In the genomic region with DNA sequence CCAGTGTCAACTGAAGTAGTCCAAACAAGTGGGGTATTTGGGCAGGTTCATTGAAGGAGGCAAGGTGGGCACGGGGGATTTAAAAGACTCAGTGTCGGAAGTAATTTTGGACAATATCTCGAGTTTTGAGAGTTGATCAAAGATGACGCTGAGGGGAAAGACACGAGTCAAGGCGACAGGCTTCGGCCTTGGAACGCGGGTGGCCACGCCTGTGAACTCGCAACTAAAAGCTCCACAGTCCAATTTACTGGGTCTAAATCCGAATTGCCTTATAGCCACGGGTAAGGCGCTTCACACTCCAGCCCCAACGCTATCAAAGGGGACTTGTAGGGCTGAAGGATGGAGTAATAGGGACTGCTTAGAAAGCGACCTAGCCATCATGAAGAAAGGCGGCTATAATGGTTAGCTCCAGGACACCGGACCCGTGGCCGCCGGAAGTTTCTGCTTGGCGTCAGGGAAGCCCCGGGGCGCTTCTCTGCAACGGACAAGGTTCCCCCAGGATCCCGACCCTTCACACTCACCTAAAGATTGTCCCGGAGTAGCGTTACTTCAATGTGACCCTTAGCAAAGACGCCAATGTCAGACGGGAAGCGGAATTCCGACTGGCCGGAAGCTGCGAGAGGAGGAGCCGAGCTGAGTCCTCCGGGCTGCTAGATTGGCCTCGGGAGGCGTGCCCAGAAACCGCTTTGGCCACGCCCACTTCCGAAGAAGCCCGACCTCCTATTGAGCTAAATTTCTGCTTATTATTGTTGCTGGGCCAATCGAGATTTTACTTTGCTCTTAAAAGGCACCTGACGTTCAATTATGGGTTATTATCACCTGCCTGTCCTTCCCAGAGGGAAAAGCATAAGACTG, we compare ENCODE assay signal across 8 mouse cellular contexts. TPM values are rescaled to one million over a fixed set of nuclear protein-coding genes. Genes with fewer than 3 reads are reported as not detected.
DNase-seq lines count a peak whose midpoint lies in the region; ATAC-seq and TF ChIP-seq lines count a peak whose summit lies in the region.

A gene (minus strand): TSS at position 622 of the 855 bp plus-strand sequence.

- 2% methylated on average over 44 of the region's 44 CpGs for WGBS in embryonic facial prominence, embryonic 14.5 days
- WGBS in heart, adult 2 months = under 1% methylated on average over 44 of the region's 44 CpGs
- WGBS in limb, embryonic 14.5 days = 3% methylated on average over 44 of the region's 44 CpGs
- 2% methylated on average over 44 of the region's 44 CpGs for WGBS in midbrain, postnatal 0 days

- TF ChIP-seq POLR2A in heart, adult 2 months (IDR thresholded peaks at IDR 0.05; ENCODE audit: insufficient read depth, low read depth, low read length) = peak; percentile 88
- no peak for TF ChIP-seq POLR2A in limb, embryonic 14.5 days (IDR thresholded peaks at IDR 0.05; ENCODE audit: borderline replicate concordance, extremely low read depth, insufficient read depth, insufficient read length)

- peaks cover 35% of the 10 kb centered on the region for H3K36me3 ChIP-seq in embryonic facial prominence, embryonic 14.5 days (ENCODE audit: control insufficient read depth, insufficient read depth, low read length)
- H3K36me3 ChIP-seq in heart, adult 2 months (ENCODE audit: control insufficient read depth, insufficient read depth, low read length) = peaks cover 13% of the 10 kb centered on the region
- H3K36me3 ChIP-seq in limb, embryonic 14.5 days (ENCODE audit: control insufficient read depth, insufficient read depth, low read length) = peaks cover 29% of the 10 kb centered on the region
- H3K36me3 ChIP-seq in midbrain, postnatal 0 days (ENCODE audit: insufficient read depth, low read length) = peaks cover 4% of the 10 kb centered on the region; the same call in 1 of the 2 replicates

- H3K9me3 ChIP-seq in embryonic facial prominence, embryonic 14.5 days (ENCODE audit: control insufficient read depth, low read length) = no peaks in the 10 kb centered on the region
- H3K9me3 ChIP-seq in limb, embryonic 14.5 days (ENCODE audit: control insufficient read depth, low read length) = no peaks in the 10 kb centered on the region
- no peaks in the 10 kb centered on the region for H3K9me3 ChIP-seq in midbrain, postnatal 0 days (ENCODE audit: low read length)

- no peak for TF ChIP-seq CTCF in heart, adult 2 months (IDR thresholded peaks at IDR 0.05)
- no peak for TF ChIP-seq CTCF in midbrain, postnatal 0 days (IDR thresholded peaks at IDR 0.05)

- H3K27ac ChIP-seq in embryonic facial prominence, embryonic 14.5 days (replicated peaks; ENCODE audit: low read depth, low read length) = no peak within 1 kb of the TSS; the same call in 1 of the 2 replicates
- peak within 1 kb of the TSS; percentile 94 for H3K27ac ChIP-seq in heart, adult 2 months
- H3K27ac ChIP-seq in limb, embryonic 14.5 days (replicated peaks; ENCODE audit: low read depth, low read length) = no peak within 1 kb of the TSS
- H3K27ac ChIP-seq in midbrain, postnatal 0 days (ENCODE audit: low read depth, low read length) = peak within 1 kb of the TSS; percentile 67

- peak within 1 kb of the TSS; percentile 59 for H3K4me2 ChIP-seq in embryonic facial prominence, embryonic 14.5 days (ENCODE audit: low read depth, low read length)
- peak within 1 kb of the TSS; percentile 77 for H3K4me2 ChIP-seq in limb, embryonic 14.5 days (replicated peaks; ENCODE audit: low read depth, low read length, severe bottlenecking)
- H3K4me2 ChIP-seq in midbrain, postnatal 0 days (ENCODE audit: low read depth, low read length, poor library complexity, severe bottlenecking) = peak within 1 kb of the TSS; percentile 82

- peak within 1 kb of the TSS; percentile 84 for H3K9ac ChIP-seq in embryonic facial prominence, embryonic 14.5 days (ENCODE audit: low read depth, low read length)
- H3K9ac ChIP-seq in heart, adult 2 months (ENCODE audit: low read depth, low read length) = peak within 1 kb of the TSS; percentile 91
- peak within 1 kb of the TSS; percentile 79 for H3K9ac ChIP-seq in limb, embryonic 14.5 days (ENCODE audit: low read depth, low read length, severe bottlenecking)
- H3K9ac ChIP-seq in midbrain, postnatal 0 days (replicated peaks; ENCODE audit: low read length, poor library complexity, severe bottlenecking) = peak within 1 kb of the TSS; percentile 82

- H3K4me3 ChIP-seq in embryonic facial prominence, embryonic 14.5 days (ENCODE audit: low read depth, low read length) = peak within 1 kb of the TSS; percentile 80
- peak within 1 kb of the TSS; percentile 71 for H3K4me3 ChIP-seq in heart, adult 2 months
- peak within 1 kb of the TSS; percentile 80 for H3K4me3 ChIP-seq in limb, embryonic 14.5 days (replicated peaks; ENCODE audit: low read length)
- H3K4me3 ChIP-seq in midbrain, postnatal 0 days (ENCODE audit: low read depth, low read length) = peak within 1 kb of the TSS; percentile 80

- DNase-seq in 416B (ENCODE audit: low read depth) = peak; percentile 96
- DNase-seq in adrenal gland, postnatal 4 days (ENCODE audit: low spot score in 2 of 2) = peak; percentile 61 to 69
- peak; percentile 95 for DNase-seq in embryonic facial prominence, embryonic 14.5 days (ENCODE audit: low spot score)
- DNase-seq in heart, adult 2 months = peak; percentile 89 to 92
- DNase-seq in kidney, adult 9 months = peak; percentile 92
- peak; percentile 92 for DNase-seq in limb, embryonic 14.5 days (ENCODE audit: low spot score)
- peak; percentile 95 for DNase-seq in midbrain, postnatal 0 days (ENCODE audit: low spot score)
- peak; percentile 69 to 77 for DNase-seq in spleen, postnatal 14 days (ENCODE audit: low spot score in 2 of 2)

- 0 out of 2 replicates have a peak, but pooled peaks have one; percentile 18 for TF ChIP-seq EP300 in heart, adult 2 months (IDR thresholded peaks at IDR 0.05; ENCODE audit: insufficient read depth, low read depth, low read length)

- ATAC-seq in embryonic facial prominence, embryonic 14.5 days (ENCODE audit: low read depth) = peak; percentile 95
- peak; percentile 96 for ATAC-seq in limb, embryonic 14.5 days (ENCODE audit: low FRiP score, low read depth)
- ATAC-seq in midbrain, postnatal 0 days (ENCODE audit: low FRiP score) = peak; percentile 90

- intact Hi-C loops in heart, adult 2 months (cut with DNase I) = loop anchor here (1.0 to 2.0 kb wide), 2 partner anchors 25 to 36 kb away; a partner anchor contains a TSS

- peaks cover 2% of the 10 kb centered on the region for H3K79me2 ChIP-seq in heart, adult 2 months (replicated peaks; ENCODE audit: control insufficient read depth, insufficient read depth, low read length)

- no peaks in the 10 kb centered on the region for H3K27me3 ChIP-seq in embryonic facial prominence, embryonic 14.5 days (replicated peaks; ENCODE audit: control insufficient read depth, insufficient read depth, low read length)
- no peaks in the 10 kb centered on the region for H3K27me3 ChIP-seq in heart, adult 2 months (ENCODE audit: control insufficient read depth, insufficient read depth, low read length)
- no peaks in the 10 kb centered on the region for H3K27me3 ChIP-seq in limb, embryonic 14.5 days (ENCODE audit: control insufficient read depth, insufficient read depth, low read length)
- peaks cover under 1% of the 10 kb centered on the region; the same call in 1 of the 2 replicates for H3K27me3 ChIP-seq in midbrain, postnatal 0 days (ENCODE audit: insufficient read depth, low read length)

- H3K4me1 ChIP-seq in embryonic facial prominence, embryonic 14.5 days (ENCODE audit: control insufficient read depth, insufficient read depth, low read length) = peaks cover 8% of the 10 kb centered on the region
- H3K4me1 ChIP-seq in heart, adult 2 months (ENCODE audit: control insufficient read depth, insufficient read depth, low read length) = peaks cover 4% of the 10 kb centered on the region
- 0 out of 2 replicates have a peak, but pooled peaks cover 5% of the 10 kb centered on the region for H3K4me1 ChIP-seq in limb, embryonic 14.5 days (ENCODE audit: control insufficient read depth, insufficient read depth, low read length)
- H3K4me1 ChIP-seq in midbrain, postnatal 0 days (ENCODE audit: insufficient read depth, low read length) = no peaks in the 10 kb centered on the region; the same call in 1 of the 2 replicates

RNA-seq across cellular contexts. Expression of the gene that starts here (rescaled TPM):
- total RNA-seq in adrenal gland, postnatal 4 days (2021) = 100 to 1,000 TPM; 750 to 830 TPM
- polyA plus RNA-seq in embryonic facial prominence, embryonic 14.5 days (2014; fragmentation: Nextera tagmentation; extraction: Ambion mirVana) = 860 and 1,015 TPM in 2 replicates
- 1,000 to 10,000 TPM; 4,061 to 4,696 TPM for total RNA-seq in heart, adult 2 months (2021)
- 1,860 and 2,330 TPM in 2 replicates for polyA plus RNA-seq in heart, adult 2 months (2012; rRNA removed)
- 607 and 677 TPM in 2 replicates for polyA plus RNA-seq in limb, embryonic 14.5 days (2012; rRNA removed)
- 799 and 875 TPM in 2 replicates for polyA plus RNA-seq in limb, embryonic 14.5 days (2014; fragmentation: Nextera tagmentation; extraction: Ambion mirVana)
- 310 and 337 TPM in 2 replicates for total RNA-seq in midbrain, postnatal 0 days (2014; rRNA removed)
- polyA plus RNA-seq in midbrain, postnatal 0 days (2015; fragmentation: Nextera tagmentation; extraction: Ambion mirVana) = 1,351 and 1,409 TPM in 2 replicates

Comparison
In these comparisons a context has a peak if more than half of its experiments do, and no peak if none do; other contexts are left out.
1. RNA of the gene that starts here (total RNA-seq): 4,061 to 4,696 TPM in heart, adult 2 months; 750 to 830 TPM in adrenal gland, postnatal 4 days and 310 to 337 TPM in midbrain, postnatal 0 days; every median in the first group is over 4 times any median in the second.
2. H3K27ac ChIP-seq: peak in heart, adult 2 months (single experiment) and midbrain, postnatal 0 days (single experiment); none in embryonic facial prominence, embryonic 14.5 days (single experiment) and limb, embryonic 14.5 days (single experiment).
3. Peak in every context shown above with its lines, with median percentiles within 50 percentile points of each other: DNase-seq, ATAC-seq, H3K4me2 ChIP-seq, H3K4me3 ChIP-seq and H3K9ac ChIP-seq.